In genomic region chr7:96905422-96905821, GRCm38 (mm10) we compare ENCODE assay signal across 21 mouse cellular contexts. TPM values are rescaled to one million over a fixed set of nuclear protein-coding genes. Genes with fewer than 3 reads are reported as not detected.
DNase-seq lines count a peak whose midpoint lies in the region; TF ChIP-seq lines count a peak whose summit lies in the region.
"Had no signal": no experiment of that assay in that cellular context is flagged by ENCODE, and none has a peak within 500 bp of the region (broad histone marks: within the 10 kb centered on the region; RNA-seq: fewer than 3 reads in every experiment).

No protein-coding gene starts in this region.

- H3K36me3 ChIP-seq in E14TG2a.4 (ENCODE audit: insufficient read depth, low read length): peaks cover 6% of the 10 kb centered on the region

- intact Hi-C loops in left cerebral cortex, postnatal 10 days (cut with DNase I): no loop called here

- no peak for TF ChIP-seq CTCF in E14TG2a.4 (conservative IDR thresholded peaks at IDR 0.05; ENCODE audit: low read length)

- no peaks in the 10 kb centered on the region for H3K9me3 ChIP-seq in E14TG2a.4 (ENCODE audit: low read length)
- H3K9me3 ChIP-seq: embryonic facial prominence, embryonic 13.5 days; embryonic facial prominence, embryonic 15.5 days; forebrain, embryonic 10.5 days had no signal

- H3K4me1 ChIP-seq in E14TG2a.4 (replicated peaks; ENCODE audit: low read depth, low read length): peaks cover 76% of the 10 kb centered on the region

- no peaks in the 10 kb centered on the region for H3K27me3 ChIP-seq in E14TG2a.4 (ENCODE audit: insufficient read depth, low read length)
- H3K27me3 ChIP-seq: embryonic facial prominence, embryonic 13.5 days; embryonic facial prominence, embryonic 15.5 days had no signal

- peak; percentile 84 for DNase-seq in heart, adult 11 months
- no peak for DNase-seq in heart, adult 8-10 months (ENCODE audit: low spot score)
- DNase-seq in ES-CJ7 (ENCODE audit: low read depth, low spot score) (peak; percentile 37), ZHBTc4 (ENCODE audit: low read depth, low spot score) (peak; percentile 81)
- no peak for DNase-seq in left cerebral cortex, postnatal 10 days (ENCODE audit: extremely low spot score in 1 of 2, low spot score in 2 of 2)
- no peak for DNase-seq in layer of hippocampus, postnatal 25 days (ENCODE audit: extremely low spot score in 1 of 2, low spot score in 1 of 2)
- DNase-seq: adrenal gland, adult 2 months; adrenal gland, postnatal 10 days; adrenal gland, postnatal 25 days; cerebellum, adult 11 months; cerebellum, adult 18-20 months; cerebellum, adult 8-10 months; cerebellum, adult 9-11 months; cerebellum, postnatal 14 days; cerebellum, postnatal 36 days; embryo, embryonic 11 days had no signal

- H3K4me3 ChIP-seq in E14TG2a.4 (replicated peaks; ENCODE audit: low read length): 0 out of 2 replicates have a peak overlapping the region, but pooled peaks have one; percentile 48
- H3K4me3 ChIP-seq: embryonic facial prominence, embryonic 13.5 days; embryonic facial prominence, embryonic 15.5 days; erythroblast, embryonic 14.5 days; forebrain, embryonic 10.5 days had no signal

RNA-seq across cellular contexts. Expression of gene Nars2, which starts 45.9 kb away (rescaled TPM):
- 10 to 100 TPM; 16.9 to 24.1 (median 19.8) TPM for total RNA-seq in heart, adult 8-10 months (2022)
- total RNA-seq in left cerebral cortex, postnatal 10 days (2021): 10 to 100 TPM; 17.1 to 17.3 TPM
- 10 to 100 TPM; 15.5 to 20.9 TPM for total RNA-seq in layer of hippocampus, postnatal 25 days (2021)

Comparison
In these comparisons a context has a peak if more than half of its experiments do, and no peak if none do; other contexts are left out.
1. DNase-seq: peak in heart, adult 11 months (single experiment), ES-CJ7 (single experiment) and ZHBTc4 (single experiment); none in heart, adult 8-10 months (single experiment), left cerebral cortex, postnatal 10 days (0 of 2) and layer of hippocampus, postnatal 25 days (0 of 2).